ENCODE assay signal across 8 mouse cellular contexts in the genomic region with DNA sequence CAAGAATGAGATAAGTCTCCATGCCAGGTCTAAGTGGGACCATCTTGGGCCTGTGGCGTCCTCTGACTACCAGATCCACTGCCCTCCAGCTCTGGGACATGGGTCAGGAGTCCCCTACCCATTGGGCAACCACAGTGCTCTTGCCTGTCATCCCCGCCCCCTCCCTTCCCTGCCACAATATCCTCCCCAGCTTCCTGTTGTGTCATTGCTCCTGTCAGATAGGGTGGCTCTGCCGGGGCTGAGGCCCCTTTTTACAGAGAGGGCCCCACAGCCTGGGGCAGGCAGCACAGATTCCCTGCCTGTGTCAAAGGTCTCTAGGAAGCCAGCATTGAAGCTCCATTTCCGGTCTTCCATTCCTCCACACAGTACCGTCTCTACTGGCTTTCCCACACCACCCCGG.
DNase-seq lines count a peak whose midpoint lies in the region; ATAC-seq and TF ChIP-seq lines count a peak whose summit lies in the region.

No protein-coding gene starts in this region.

- H3K27ac ChIP-seq in spleen, adult 2 months (ENCODE audit: insufficient read depth, low read length): peak overlapping the region; percentile 90
- peak overlapping the region; percentile 99 for H3K27ac ChIP-seq in hindbrain, embryonic 10.5 days
- peak overlapping the region; percentile 93 for H3K27ac ChIP-seq in lung, embryonic 15.5 days

- H3K4me2 ChIP-seq in lung, embryonic 15.5 days: peak overlapping the region; percentile 89

- WGBS in spleen, adult 2 months: 4% methylated on average over 6 of the region's 6 CpGs
- 51% methylated on average over 6 of the region's 6 CpGs for WGBS in hindbrain, embryonic 10.5 days
- 32% methylated on average over 6 of the region's 6 CpGs for WGBS in lung, embryonic 15.5 days

- no peaks in the 10 kb centered on the region for H3K36me3 ChIP-seq in spleen, adult 2 months (ENCODE audit: control insufficient read depth, insufficient read depth, low read length)
- H3K36me3 ChIP-seq in hindbrain, embryonic 10.5 days: peaks cover 44% of the 10 kb centered on the region
- no peaks in the 10 kb centered on the region for H3K36me3 ChIP-seq in lung, embryonic 15.5 days
- H3K36me3 ChIP-seq in splenic B cell, adult 2 months (ENCODE audit: control insufficient read depth, insufficient read depth, low read length, poor library complexity, severe bottlenecking): no peaks in the 10 kb centered on the region

- H3K4me3 ChIP-seq in spleen, adult 2 months (ENCODE audit: extremely low read depth, insufficient read depth, insufficient read length): peak overlapping the region; percentile 70
- peak overlapping the region; percentile 79 for H3K4me3 ChIP-seq in hindbrain, embryonic 10.5 days
- H3K4me3 ChIP-seq in lung, embryonic 15.5 days: no peak overlapping the region

- H3K27me3 ChIP-seq in spleen, adult 2 months (ENCODE audit: control insufficient read depth, insufficient read depth, low read length): no peaks in the 10 kb centered on the region
- no peaks in the 10 kb centered on the region for H3K27me3 ChIP-seq in hindbrain, embryonic 10.5 days (ENCODE audit: insufficient read depth, poor library complexity, severe bottlenecking)
- H3K27me3 ChIP-seq in lung, embryonic 15.5 days: no peaks in the 10 kb centered on the region
- no peaks in the 10 kb centered on the region for H3K27me3 ChIP-seq in splenic B cell, adult 2 months (ENCODE audit: control insufficient read depth, insufficient read depth, low read length, poor library complexity, severe bottlenecking)

- peak overlapping the region; percentile 63; the same call in 1 of the 2 replicates for H3K9ac ChIP-seq in lung, embryonic 15.5 days

- no peak for TF ChIP-seq CTCF in spleen, adult 2 months (IDR thresholded peaks at IDR 0.05; ENCODE audit: extremely low read depth, insufficient read depth, insufficient read length, insufficient replicate concordance)

- no peaks in the 10 kb centered on the region for H3K9me3 ChIP-seq in hindbrain, embryonic 10.5 days
- H3K9me3 ChIP-seq in lung, embryonic 15.5 days: no peaks in the 10 kb centered on the region

- ATAC-seq in lung, embryonic 15.5 days (ENCODE audit: borderline replicate concordance, extremely low read depth, low FRiP score, low TSS enrichment): no peak

- peaks cover 59% of the 10 kb centered on the region for H3K4me1 ChIP-seq in spleen, adult 2 months (ENCODE audit: control insufficient read depth, insufficient read depth, insufficient read length)
- peaks cover 88% of the 10 kb centered on the region for H3K4me1 ChIP-seq in hindbrain, embryonic 10.5 days (replicated peaks)
- H3K4me1 ChIP-seq in lung, embryonic 15.5 days: peaks cover 86% of the 10 kb centered on the region

- peak; percentile 40; the same call in 1 of the 2 replicates for TF ChIP-seq POLR2A in spleen, adult 2 months (IDR thresholded peaks at IDR 0.05; ENCODE audit: low read depth, low read length)

- peak in 1 of 2 experiments; percentile 53 for DNase-seq in spleen, adult 2 months (ENCODE audit: low read depth in 1 of 2, low spot score in 2 of 2)
- DNase-seq in spleen, postnatal 14 days (ENCODE audit: low spot score in 2 of 2): no peak
- no peak for DNase-seq in hindbrain, embryonic 10.5 days (ENCODE audit: low spot score)
- DNase-seq in splenic B cell, adult 2 months (ENCODE audit: low read depth, low spot score): peak; percentile 53
- DNase-seq in cerebellum, adult 9-11 months: no peak
- no peak for DNase-seq in adrenal gland, postnatal 4 days (ENCODE audit: low spot score in 2 of 2)
- DNase-seq in ovary, postnatal 10 days (ENCODE audit: low spot score): no peak
